Mouse (Mus musculus): ENCODE measurements around the gene Asap3.

DNA sequence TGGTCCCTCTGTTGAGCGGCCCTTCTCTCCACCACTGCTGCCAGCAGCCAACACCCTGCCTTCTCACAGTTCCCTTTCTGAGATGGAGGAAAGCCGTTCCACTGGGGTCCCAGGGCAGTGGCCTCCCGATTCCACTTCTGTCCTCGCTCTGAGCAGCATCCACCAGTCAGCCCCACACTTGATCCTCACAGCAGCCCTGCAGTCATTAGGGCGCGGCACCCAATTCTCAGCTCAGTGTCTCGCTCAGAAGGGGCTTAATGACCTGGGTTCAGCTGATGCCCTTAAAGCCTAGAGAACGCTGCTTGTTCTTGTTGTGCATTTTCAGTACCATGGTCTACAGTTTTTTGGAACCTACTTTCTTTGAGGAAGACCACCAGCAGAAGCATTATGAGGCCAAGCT is 74.9 kb downstream of the Asap3 start:
- TF ChIP-seq POLR2A (IDR thresholded peaks at IDR 0.05; ENCODE audit: extremely low read depth, insufficient read depth, low read length) (no peak), CTCF (IDR thresholded peaks at IDR 0.05; ENCODE audit: low read depth, low read length) (no peak)

Data from liver, adult 2 months (tissue).